Mouse (Mus musculus) left cerebral cortex, postnatal 10 days (tissue): ENCODE measurements around the gene Got2. TPM values are rescaled to one million over a fixed set of nuclear protein-coding genes. Genes with fewer than 3 reads are reported as not detected.
"Not testable (repeated sequence)": the region's sequence is repeated elsewhere in the genome, so short reads cannot be mapped to it uniquely, and the experiment has no call there.

Experiments used
- DNase-seq, 2 experiments: peaks; one replicate each; pipeline ENCODE4 v3.0.0; 2021 to 2022; ENCODE audit warnings: low spot score in 2 of 2, mixed read lengths in 1 of 2; ENCODE audit errors: extremely low spot score in 1 of 2
- intact Hi-C: fragments of 180-260 bp; cut with DNase I; formaldehyde crosslinking; loops from one replicate; pipeline ENCODE4 v1.15.1; 2025
- total RNA-seq, 2 experiments: library from RNA; stranded (reverse); gene quantifications; 2 replicates each; pipeline ENCODE4 v1.2.3; 2021

Got2 gene
- total RNA-seq, 2 experiments from 2014 or later = 210 to 215 TPM

- intact Hi-C loops = no loop called here
- peak; percentile 18 to 69 for DNase-seq
Measured at GRCm38 (mm10) chr8:95878176-95878962, 10.0 kb downstream of the Got2 start.

GRCm38 (mm10) chr8:95875270-95875669, 13.1 kb downstream of the Got2 start:
- DNase-seq = no peak
- intact Hi-C loops = no loop called here

- intact Hi-C loops = no loop called here
- DNase-seq = no peak
Measured at GRCm38 (mm10) chr8:95871690-95872089, 16.7 kb downstream of the Got2 start.

DNA sequence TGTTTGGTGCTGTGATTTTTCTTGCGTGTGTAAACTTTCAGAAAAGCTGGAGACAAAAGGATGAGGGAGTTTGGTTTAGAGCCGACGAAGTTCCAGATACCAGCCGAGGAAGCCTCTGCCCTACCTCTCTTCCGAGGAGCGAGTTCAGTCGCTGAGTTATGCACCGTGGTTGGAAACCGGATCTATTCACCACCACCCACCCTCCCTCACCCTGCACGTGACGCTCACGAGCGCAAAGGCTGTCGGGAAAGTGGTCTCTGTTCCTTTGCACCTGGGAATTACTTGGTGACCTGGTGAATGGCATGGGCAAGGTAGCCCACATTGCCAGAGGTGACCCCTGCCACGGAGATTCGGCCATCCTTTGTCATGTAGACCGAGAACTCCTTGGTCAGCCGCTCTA, 23.5 kb downstream of the Got2 start:
- DNase-seq, intact Hi-C loops: not testable (repeated sequence)

GRCm38 (mm10) chr8:95863761-95864440, 24.4 kb downstream of the Got2 start:
- DNase-seq, intact Hi-C loops: not testable (repeated sequence)

GRCm38 (mm10) chr8:95854174-95854573, 34.2 kb downstream of the Got2 start:
- intact Hi-C loops = no loop called here
- DNase-seq = no peak

DNA sequence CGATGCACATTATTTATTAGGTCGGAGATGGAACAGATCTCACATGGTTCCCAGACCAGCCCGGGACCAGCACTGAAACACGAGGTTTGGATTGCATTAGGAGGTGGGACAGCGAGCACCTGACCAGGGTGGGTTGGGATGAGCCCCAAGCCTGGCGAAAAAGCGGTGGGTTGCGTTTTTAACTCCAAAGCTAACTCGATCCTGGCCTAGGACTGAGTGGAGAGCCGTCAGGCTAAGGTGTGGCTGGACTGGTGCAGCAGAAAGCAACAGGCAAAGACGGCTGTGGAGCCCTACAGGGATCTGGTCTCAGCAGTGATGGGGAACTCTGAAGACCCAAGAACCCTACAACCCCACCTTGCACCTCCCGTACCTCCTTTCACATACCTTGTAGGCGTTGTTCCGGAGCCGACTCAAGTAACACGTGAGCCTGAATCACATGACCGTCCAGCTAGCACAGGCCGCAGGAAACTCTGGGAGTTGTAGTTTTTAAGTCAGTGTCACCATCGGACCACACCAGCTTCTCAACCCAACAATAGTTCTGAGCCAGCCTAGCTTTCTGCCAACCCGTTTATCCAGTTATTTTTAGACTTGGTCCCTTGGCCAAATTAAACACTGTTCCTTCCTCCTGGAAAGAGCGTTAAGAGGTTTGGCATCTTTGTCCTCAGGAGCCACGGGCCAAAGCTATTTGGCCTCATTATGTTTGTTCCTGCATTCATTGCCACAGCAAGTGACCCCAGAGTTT, 35.1 kb downstream of the Got2 start, which contains the start of gene Slc38a7:
TSS of gene Slc38a7 (minus strand) at position 438 of the 742 bp plus-strand sequence.
- peak; percentile 73 to 88 for DNase-seq
- intact Hi-C loops = no loop called here

DNA sequence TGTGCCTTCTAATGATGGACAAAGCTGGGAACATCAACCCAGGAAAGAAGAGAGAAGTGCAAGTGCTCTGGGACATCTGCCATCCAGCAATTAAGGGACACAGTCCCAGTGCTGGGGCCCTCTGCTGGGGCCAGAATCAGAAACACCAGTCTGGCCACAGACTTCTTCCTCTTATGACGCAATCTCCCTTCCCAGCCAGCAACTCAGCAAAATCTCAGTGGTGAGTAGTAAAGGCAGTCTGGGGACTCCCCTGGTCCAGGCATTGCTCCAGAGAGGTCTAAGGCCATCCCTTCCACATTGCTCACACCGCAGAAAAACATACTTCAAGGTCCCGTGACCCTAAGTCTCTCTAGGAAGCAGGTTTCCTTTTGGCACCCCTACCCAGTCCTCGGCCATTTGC, 36.1 kb downstream of the Got2 start:
- intact Hi-C loops = no loop called here
- DNase-seq = no peak

- intact Hi-C loops = no loop called here
Measured at GRCm38 (mm10) chr8:95850326-95850725, 38.0 kb downstream of the Got2 start.

DNA sequence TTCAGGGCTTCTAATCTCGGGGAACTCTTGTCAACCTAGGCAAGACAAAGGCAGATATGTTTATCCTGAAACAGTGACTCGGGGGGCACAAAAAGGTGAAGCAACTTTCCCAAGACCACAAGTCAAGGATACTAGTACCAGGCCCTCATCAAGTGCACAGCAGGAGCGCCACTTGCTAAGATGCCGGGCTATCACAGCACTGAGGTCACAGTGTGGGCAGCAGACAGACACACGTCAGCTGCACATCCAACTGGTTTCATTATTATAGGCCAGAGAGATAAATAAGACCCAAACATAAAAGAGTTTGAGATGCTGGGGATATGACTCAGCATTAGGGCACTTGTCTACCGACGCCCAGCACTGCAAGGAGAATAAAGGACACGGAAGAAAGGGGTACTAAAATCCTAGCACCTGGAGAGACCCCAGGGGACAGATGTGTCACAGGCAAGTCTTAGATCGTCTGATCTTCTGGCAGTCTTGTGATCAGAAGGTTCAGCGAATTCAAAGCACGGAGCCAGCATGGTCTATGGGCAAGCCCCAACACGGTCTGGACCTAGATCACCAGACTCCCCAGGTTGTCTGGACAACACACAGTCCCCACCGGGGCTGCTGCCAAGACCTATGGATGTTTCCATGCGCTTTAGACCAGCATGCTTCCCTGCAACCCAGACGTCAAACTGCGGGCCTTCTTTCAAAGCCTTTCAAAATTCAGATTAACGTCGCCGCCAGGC, 39.4 kb downstream of the Got2 start:
- intact Hi-C loops = no loop called here
- no peak for DNase-seq

More at GRCm38 (mm10) chr8:95850326-95850725, 38.0 kb downstream of the Got2 start:
- no peak for DNase-seq

DNA sequence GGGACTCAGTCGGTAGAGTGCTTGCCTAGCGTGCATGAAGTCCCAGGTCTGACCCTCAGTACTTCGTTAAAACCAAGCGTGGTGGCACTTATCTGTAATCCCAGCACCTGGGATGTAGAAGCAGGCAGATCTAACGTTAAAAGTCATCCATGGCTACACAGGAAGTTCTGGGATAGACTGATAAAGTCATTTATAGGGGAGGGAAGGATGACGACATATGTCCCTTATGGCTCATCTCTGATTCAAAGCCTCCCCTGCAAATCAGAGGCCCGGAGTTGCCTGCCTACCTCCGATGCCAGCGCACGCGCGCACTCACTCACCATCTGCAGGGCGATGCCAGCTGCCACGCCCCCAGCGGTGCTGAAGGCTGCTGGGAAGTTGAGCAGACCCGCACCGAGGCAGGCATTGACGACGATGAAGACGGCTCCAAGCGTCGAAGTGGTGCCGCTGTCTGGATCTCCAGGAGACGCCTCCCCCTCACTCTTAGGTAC, 40.2 kb downstream of the Got2 start:
- intact Hi-C loops = no loop called here
- peak in 1 of 2 experiments; percentile 45 for DNase-seq

DNA sequence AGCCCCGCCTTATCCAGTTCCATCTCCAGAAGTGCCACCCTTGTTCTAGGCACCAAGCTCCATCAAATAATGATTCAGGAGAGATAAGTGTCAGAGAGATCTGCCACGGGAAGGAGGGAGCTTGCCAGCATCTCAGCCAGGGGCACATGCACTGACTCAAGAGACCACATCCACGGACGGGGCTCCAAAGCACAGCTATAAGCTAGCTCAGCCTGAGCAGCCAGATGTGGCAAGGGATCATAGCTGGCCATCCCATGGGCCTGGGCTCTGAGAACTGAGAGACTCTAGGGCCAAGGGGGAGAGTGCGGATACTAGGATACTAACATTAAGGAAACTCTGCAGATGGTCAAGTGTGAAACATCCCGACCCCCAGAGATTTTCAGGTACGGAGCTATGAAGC, 43.3 kb downstream of the Got2 start:
- no peak for DNase-seq
- intact Hi-C loops = no loop called here

DNA sequence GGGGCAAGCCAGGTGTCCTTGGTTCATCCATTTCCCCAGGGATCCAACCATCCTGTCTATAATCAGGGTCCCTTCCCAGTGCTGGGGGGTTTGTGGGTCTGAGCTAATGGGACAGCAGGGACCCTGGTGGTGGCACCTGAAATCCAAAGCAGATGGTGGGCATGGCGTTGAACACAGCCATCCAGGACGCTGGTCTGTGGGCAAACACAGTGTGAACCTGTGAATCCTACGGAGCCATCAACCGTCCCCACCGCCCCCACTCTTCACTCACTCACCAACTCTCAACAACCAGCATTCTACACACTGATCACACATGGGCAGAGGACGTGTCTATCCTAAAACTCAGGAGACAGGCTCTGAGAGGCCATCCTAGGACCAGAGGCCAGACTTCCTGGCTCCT, 44.4 kb downstream of the Got2 start:
- intact Hi-C loops = no loop called here
- DNase-seq = no peak

DNA sequence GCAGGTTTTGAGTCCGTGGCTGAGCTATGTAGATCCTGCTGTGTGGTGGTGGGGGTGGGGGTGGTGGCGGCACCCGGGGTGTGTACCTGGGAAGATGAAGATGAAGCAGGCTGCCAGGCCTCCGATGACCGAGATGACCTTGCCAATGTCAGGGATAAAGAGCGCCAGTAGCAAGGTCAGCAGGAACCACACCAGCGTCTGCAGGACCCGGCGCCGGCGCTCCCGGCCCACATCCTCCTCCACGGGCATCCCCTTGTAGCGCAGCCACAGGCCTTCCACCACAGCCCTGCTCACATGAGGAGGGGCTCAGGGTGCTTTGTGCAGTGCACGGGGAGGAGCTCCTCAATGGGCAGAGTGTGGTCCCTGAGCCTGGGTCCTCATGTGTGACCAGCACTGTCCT, 46.9 kb downstream of the Got2 start:
- DNase-seq = no peak
- intact Hi-C loops = no loop called here

DNA sequence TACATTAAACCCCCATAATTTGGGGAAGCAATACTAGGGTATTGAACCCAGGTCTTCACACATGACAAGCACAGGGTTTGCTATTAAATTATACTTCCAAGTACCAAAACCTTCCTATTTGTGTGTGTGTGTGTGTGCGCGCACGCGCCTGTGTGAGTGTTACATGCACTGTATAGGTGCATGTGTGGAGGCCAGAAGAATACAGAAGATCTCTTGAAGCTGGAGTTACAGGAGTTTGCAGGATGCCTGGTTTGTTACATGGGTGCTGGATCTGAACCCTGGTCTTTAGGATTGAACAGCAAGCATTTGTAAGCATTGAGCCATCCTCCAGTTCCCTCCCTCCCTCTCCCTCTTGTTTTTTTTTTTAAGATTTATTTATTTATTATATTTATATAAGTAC, 49.1 kb downstream of the Got2 start:
- intact Hi-C loops = loop anchor here (10.0 kb wide), 1 partner anchor 234 kb away; no protein-coding TSS in a partner anchor
- no peak for DNase-seq

- intact Hi-C loops = loop anchor here (10.0 kb wide), 1 partner anchor 232 kb away; no protein-coding TSS in a partner anchor
- no peak for DNase-seq
Measured at GRCm38 (mm10) chr8:95837266-95837665, 51.1 kb downstream of the Got2 start.

DNA sequence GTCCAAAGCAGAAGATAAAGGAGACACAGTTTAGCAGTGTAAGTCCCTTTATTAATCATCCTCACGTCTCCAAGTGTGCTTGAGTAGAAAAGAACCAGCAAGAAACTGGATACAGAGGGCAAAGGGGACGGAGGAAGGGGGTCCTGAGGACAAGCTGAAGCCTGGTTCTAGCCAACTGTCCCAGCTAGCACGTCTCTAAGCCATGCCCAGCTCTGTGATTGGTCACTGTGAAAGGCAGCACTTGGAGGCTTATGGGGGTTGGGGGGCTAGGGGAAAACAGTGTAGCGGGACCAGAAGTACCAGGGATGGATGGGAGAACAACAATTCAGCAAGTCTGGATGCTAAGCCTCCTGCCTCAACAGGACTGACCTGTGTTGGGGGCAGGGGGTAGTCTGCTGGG, 52.5 kb downstream of the Got2 start:
- no peak for DNase-seq
- intact Hi-C loops = loop anchor here (10.0 kb wide), 1 partner anchor 231 kb away; no protein-coding TSS in a partner anchor

GRCm38 (mm10) chr8:95833435-95833984, 54.8 kb downstream of the Got2 start:
- no peak for DNase-seq
- intact Hi-C loops = loop anchor here (5.0 to 10.0 kb wide), 3 partner anchors 61 to 229 kb away; no protein-coding TSS in a partner anchor
